Mouse (Mus musculus) hindbrain, embryonic 13.5 days (tissue): ENCODE results near the gene 1700061G19Rik. TPM values are rescaled to one million over a fixed set of nuclear protein-coding genes. Genes with fewer than 3 reads are reported as not detected.

Source experiments
- ATAC-seq: fragments of 200-750 bp; cut with Nextera tagmentation; 2 replicates; pipeline ENCODE4 v1.8.0; 2017; ENCODE audit warnings: moderate TSS enrichment; ENCODE audit not compliant: low FRiP score
- H3K27ac ChIP-seq: fragments of 300-500 bp; sonication (generic); 2 replicates; pipeline ENCODE4 v1.5.1; 2015; ENCODE audit warnings: inconsistent platforms, mild to moderate bottlenecking, moderate library complexity
- H3K27me3 ChIP-seq: fragments of 300-500 bp; sonication (generic); 2 replicates; pipeline ENCODE4 v1.6.1; 2015; ENCODE audit warnings: mild to moderate bottlenecking, inconsistent platforms
- H3K36me3 ChIP-seq: fragments of 300-500 bp; sonication (generic); 2 replicates; pipeline ENCODE4 v1.6.1; 2015; ENCODE audit warnings: mild to moderate bottlenecking, inconsistent platforms
- H3K4me1 ChIP-seq: fragments of 300-500 bp; sonication (generic); replicated peaks from 2 replicates; pipeline ENCODE4 v1.6.1; 2015; ENCODE audit warnings: inconsistent platforms
- H3K4me2 ChIP-seq: fragments of 300-500 bp; sonication (generic); 2 replicates; pipeline ENCODE4 v1.6.1; 2015; ENCODE audit warnings: inconsistent platforms, mild to moderate bottlenecking, moderate library complexity
- H3K4me3 ChIP-seq: fragments of 300-500 bp; sonication (generic); 2 replicates; pipeline ENCODE4 v1.5.1; 2015; ENCODE audit warnings: mild to moderate bottlenecking, inconsistent platforms
- H3K9ac ChIP-seq: fragments of 300-500 bp; sonication (generic); 2 replicates; pipeline ENCODE4 v1.6.1; 2015; ENCODE audit warnings: mild to moderate bottlenecking, inconsistent platforms
- H3K9me3 ChIP-seq: fragments of 300-500 bp; sonication (generic); 2 replicates; pipeline ENCODE4 v1.6.1; 2016; ENCODE audit warnings: inconsistent platforms
- WGBS: fragments of 180-500 bp; shearing (Covaris S2); methylation state at CpG from one replicate; pipeline ENCODE4 v1.1.7; 2015; 5-methylcytosine and 5-hydroxymethylcytosine counted together
- polyA plus RNA-seq: library from polyadenylated mRNA; unstranded; fragments of >200 nt; fragmentation: Nextera tagmentation; extraction: Ambion mirVana; gene quantifications from 2 replicates; pipeline ENCODE4 v1.2.1, GENCODE M21; 2015

Gene 1700061G19Rik
- polyA plus RNA-seq, 1 experiment from 2014 or later, result 0.27 TPM

- Histone ChIP-seq H3K36me3 (no peaks in the 10 kb centered on the region), H3K9ac (peak overlapping the region; percentile 99), H3K4me2 (peak overlapping the region; percentile 88), H3K4me3 (peak overlapping the region; percentile 94), H3K9me3 (no peaks in the 10 kb centered on the region), H3K27me3 (peaks cover 14% of the 10 kb centered on the region; the same call in 1 of the 2 replicates), H3K4me1 (peaks cover 44% of the 10 kb centered on the region), H3K27ac (peak overlapping the region; percentile 90)
- ATAC-seq, result peak; percentile 64
- 2% methylated on average over 45 of the region's 45 CpGs for WGBS
These were observed 59.5 kb downstream of the 1700061G19Rik start for GRCm38 (mm10) chr17:56934545-56935330.

GRCm38 (mm10) chr17:56935363-56936131 lies 60.3 kb downstream of the 1700061G19Rik start, which contains the start of gene Mllt1:
Mllt1 (minus strand) TSS chr17:56935415.
- Histone ChIP-seq H3K27me3 (peaks cover 14% of the 10 kb centered on the region; the same call in 1 of the 2 replicates), H3K4me2 (peak within 1 kb of the TSS; percentile 88), H3K36me3 (no peaks in the 10 kb centered on the region), H3K27ac (peak within 1 kb of the TSS; percentile 90), H3K4me1 (peaks cover 36% of the 10 kb centered on the region), H3K4me3 (peak within 1 kb of the TSS; percentile 94), H3K9ac (peak within 1 kb of the TSS; percentile 99), H3K9me3 (no peaks in the 10 kb centered on the region)
- ATAC-seq, result peak; percentile 98
- 3% methylated on average over 66 of the region's 76 CpGs for WGBS

- peaks cover 3% of the 10 kb centered on the region; the same call in 1 of the 2 replicates for H3K9me3 ChIP-seq
- H3K27me3 ChIP-seq, result peaks cover 14% of the 10 kb centered on the region; the same call in 1 of the 2 replicates
- no peak for ATAC-seq
- H3K27ac ChIP-seq, result no peak overlapping the region
- H3K9ac ChIP-seq, result no peak overlapping the region
- no peak overlapping the region for H3K4me2 ChIP-seq
- WGBS, result 93% methylated on average over 7 of the region's 7 CpGs
- H3K36me3 ChIP-seq, result no peaks in the 10 kb centered on the region
- peaks cover 30% of the 10 kb centered on the region for H3K4me1 ChIP-seq
- no peak overlapping the region for H3K4me3 ChIP-seq
These were observed 61.5 kb downstream of the 1700061G19Rik start for GRCm38 (mm10) chr17:56936731-56937130.

Other genes with a start within 250 kb of the 1700061G19Rik start
- gene Lonp1, start 248.6 kb upstream of the 1700061G19Rik start, polyA plus RNA-seq, result 40.6 and 40.8 TPM in 2 replicates
- gene Catsperd, start 247.3 kb upstream of the 1700061G19Rik start, polyA plus RNA-seq, result 2.1 and 2.4 TPM in 2 replicates
- gene Ranbp3, start 202.2 kb upstream of the 1700061G19Rik start, polyA plus RNA-seq, result 99.1 and 102 TPM in 2 replicates
- 507 and 515 TPM in 2 replicates for gene Ndufa11, start 157.7 kb upstream of the 1700061G19Rik start, polyA plus RNA-seq
- gene Vmac, start 157.5 kb upstream of the 1700061G19Rik start, polyA plus RNA-seq, result 14.9 and 17.8 TPM in 2 replicates
- 0.78 and 1.5 TPM in 2 replicates for gene Nrtn, start 117.9 kb upstream of the 1700061G19Rik start, polyA plus RNA-seq
- gene Dus3l, start 110.7 kb upstream of the 1700061G19Rik start, polyA plus RNA-seq, result 67.1 and 68.7 TPM in 2 replicates
- gene Prr22, start 105.2 kb upstream of the 1700061G19Rik start, polyA plus RNA-seq, result 1.0 TPM in 2 replicates
- gene Rfx2, start 44.5 kb upstream of the 1700061G19Rik start, polyA plus RNA-seq, result 5.6 and 8.0 TPM in 2 replicates
- 0.06 TPM in 2 replicates for gene Acsbg2, start 1.0 kb upstream of the 1700061G19Rik start, polyA plus RNA-seq
- gene Mllt1, start 59.9 kb downstream of the 1700061G19Rik start, polyA plus RNA-seq, result 75.1 and 77.5 TPM in 2 replicates
- not detected in 2 replicates for gene Acer1, start 106.6 kb downstream of the 1700061G19Rik start, polyA plus RNA-seq
- gene Clpp, start 114.8 kb downstream of the 1700061G19Rik start, polyA plus RNA-seq, result 163 and 175 TPM in 2 replicates
- gene Alkbh7, start 121.9 kb downstream of the 1700061G19Rik start, polyA plus RNA-seq, result 41.9 and 46.0 TPM in 2 replicates
- 0.79 and 1.1 TPM in 2 replicates for gene Pspn, start 124.5 kb downstream of the 1700061G19Rik start, polyA plus RNA-seq
- 70.3 and 74.6 TPM in 2 replicates for gene Gtf2f1, start 135.8 kb downstream of the 1700061G19Rik start, polyA plus RNA-seq
- 0.38 and 0.56 TPM in 2 replicates for gene Gm17949, start 136.0 kb downstream of the 1700061G19Rik start, polyA plus RNA-seq
- gene Khsrp, start 156.0 kb downstream of the 1700061G19Rik start, polyA plus RNA-seq, result 31.6 and 33.3 TPM in 2 replicates
- gene Slc25a41, start 166.2 kb downstream of the 1700061G19Rik start, polyA plus RNA-seq, result not detected in 2 replicates
- 2.9 TPM in 2 replicates for gene Crb3, start 183.6 kb downstream of the 1700061G19Rik start, polyA plus RNA-seq
- 26.5 and 27.6 TPM in 2 replicates for gene Slc25a23, start 184.4 kb downstream of the 1700061G19Rik start, polyA plus RNA-seq
- gene Dennd1c, start 203.0 kb downstream of the 1700061G19Rik start, polyA plus RNA-seq, result 4.0 and 4.3 TPM in 2 replicates
- 314 and 346 TPM in 2 replicates for gene Tubb4a, start 212.3 kb downstream of the 1700061G19Rik start, polyA plus RNA-seq
- 4.6 and 5.5 TPM in 2 replicates for gene Tnfsf9, start 229.8 kb downstream of the 1700061G19Rik start, polyA plus RNA-seq